Mouse (Mus musculus) intestine, postnatal 0 days (tissue): Measurements from ENCODE around the gene Patl2. TPM values are rescaled to one million over a fixed set of nuclear protein-coding genes. Genes with fewer than 3 reads are reported as not detected.

Experiments used
- ATAC-seq: fragments of 200-750 bp; cut with Nextera tagmentation; 2 replicates; pipeline ENCODE4 v1.8.0; 2017; ENCODE audit warnings: mild to moderate bottlenecking, moderate TSS enrichment, moderate library complexity
- H3K27ac ChIP-seq: fragments of 300-500 bp; sonication (generic); 2 replicates; pipeline ENCODE4 v1.5.1; 2014; ENCODE audit warnings: mild to moderate bottlenecking, low read depth, low read length, moderate library complexity
- H3K27me3 ChIP-seq: fragments of 300-500 bp; sonication (generic); replicated peaks from 2 replicates; pipeline ENCODE4 v1.6.1; 2014; ENCODE audit warnings: low read length, mixed read lengths; ENCODE audit not compliant: control insufficient read depth, insufficient read depth
- H3K36me3 ChIP-seq: fragments of 300-500 bp; sonication (generic); 2 replicates; pipeline ENCODE4 v1.6.1; 2014; ENCODE audit warnings: mild to moderate bottlenecking, moderate library complexity; ENCODE audit not compliant: control insufficient read depth, insufficient read depth
- H3K4me1 ChIP-seq: fragments of 300-500 bp; sonication (generic); replicated peaks from 2 replicates; pipeline ENCODE4 v1.6.1; 2014; ENCODE audit warnings: antibody characterized with exemption, low read length, mixed read lengths; ENCODE audit not compliant: control insufficient read depth, insufficient read depth
- H3K4me2 ChIP-seq: fragments of 300-500 bp; sonication (generic); replicated peaks from 2 replicates; pipeline ENCODE4 v1.6.1; 2014; ENCODE audit warnings: low read depth, mild to moderate bottlenecking, moderate library complexity
- H3K4me3 ChIP-seq: fragments of 300-500 bp; sonication (generic); 2 replicates; pipeline ENCODE4 v1.5.1; 2014; ENCODE audit warnings: low read depth, low read length
- H3K9ac ChIP-seq: fragments of 300-500 bp; sonication (generic); 2 replicates; pipeline ENCODE4 v1.6.1; 2014; ENCODE audit warnings: mild to moderate bottlenecking, low read depth, low read length
- H3K9me3 ChIP-seq: fragments of 300-500 bp; sonication (generic); 2 replicates; pipeline ENCODE4 v1.6.1; 2016; ENCODE audit warnings: mixed run types; ENCODE audit not compliant: control insufficient read depth
- CTCF ChIP-seq: sonication (generic); IDR thresholded peaks from 2 replicates; pipeline ENCODE4 v1.5.1; 2016; ENCODE audit warnings: low read depth, mild to moderate bottlenecking, control low read depth, antibody characterized with exemption, moderate library complexity
- WGBS: fragments of 180-500 bp; shearing (Covaris S2); extraction: QIAGEN DNeasy Blood & Tissue Kit; methylation state at CpG from one replicate; pipeline ENCODE4 v1.1.7; 2014; 5-methylcytosine and 5-hydroxymethylcytosine counted together
- polyA plus RNA-seq: library from polyadenylated mRNA; unstranded; fragments of >200 nt; fragmentation: Nextera tagmentation; extraction: Ambion mirVana; gene quantifications from 2 replicates; pipeline ENCODE4 v1.2.1, GENCODE M21; 2015

The Patl2 gene
- polyA plus RNA-seq, 1 experiment from 2014 or later = 0.04 TPM

DNA sequence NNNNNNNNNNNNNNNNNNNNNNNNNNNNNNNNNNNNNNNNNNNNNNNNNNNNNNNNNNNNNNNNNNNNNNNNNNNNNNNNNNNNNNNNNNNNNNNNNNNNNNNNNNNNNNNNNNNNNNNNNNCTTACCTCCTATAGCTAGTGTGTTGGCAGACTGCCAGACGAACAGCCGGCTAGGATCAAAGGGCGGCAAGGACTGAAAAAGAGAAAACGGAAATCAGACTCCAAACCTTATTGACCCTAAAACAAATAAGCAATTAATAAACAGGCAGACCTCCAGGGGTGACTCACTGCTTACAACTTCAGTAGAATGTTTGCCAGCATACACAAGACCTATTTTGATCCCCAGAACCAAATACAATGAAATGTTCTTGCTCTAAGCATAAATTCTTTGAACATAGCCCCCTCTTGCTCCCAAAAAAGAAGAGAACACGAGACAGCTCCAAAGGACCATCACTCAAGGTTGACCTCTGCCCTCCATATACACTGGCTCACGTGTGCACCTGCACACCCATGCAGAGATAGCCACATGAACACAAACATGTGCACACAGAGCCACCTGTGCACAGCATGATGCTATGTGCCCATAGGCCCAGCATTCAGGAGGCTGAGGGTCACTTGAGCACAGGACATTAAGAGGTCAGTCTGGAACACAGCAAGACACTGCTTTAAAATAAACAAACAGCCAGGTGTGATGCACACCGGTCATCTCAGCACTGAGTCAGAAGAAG, 104.1 kb downstream of the Patl2 start:
- H3K4me3 ChIP-seq = no peak overlapping the region
- no peak overlapping the region for H3K4me2 ChIP-seq
- H3K27ac ChIP-seq = no peak overlapping the region
- H3K9ac ChIP-seq = no peak overlapping the region
- H3K4me1 ChIP-seq = no peaks in the 10 kb centered on the region
- H3K9me3 ChIP-seq = no peaks in the 10 kb centered on the region
- H3K27me3 ChIP-seq = no peaks in the 10 kb centered on the region
- peaks cover 54% of the 10 kb centered on the region for H3K36me3 ChIP-seq
- no peak for TF ChIP-seq CTCF
- peak; percentile 83 for ATAC-seq
- 19% methylated on average over 7 of the region's 7 CpGs for WGBS

Other genes with a start within 250 kb of the Patl2 start
- 16.8 and 19.0 TPM in 2 replicates for gene Ctdspl2, start 230.2 kb downstream of the Patl2 start, polyA plus RNA-seq
- 0.07 TPM in 1 of 2 replicates, not detected in the other for gene Mageb3, start 230.1 kb downstream of the Patl2 start, polyA plus RNA-seq
- 7.8 and 7.9 TPM in 2 replicates for gene Eif3j1, start 157.6 kb downstream of the Patl2 start, polyA plus RNA-seq
- gene Spg11, start 67.8 kb downstream of the Patl2 start, polyA plus RNA-seq = 3.7 and 3.8 TPM in 2 replicates
- gene B2m, start 38.5 kb downstream of the Patl2 start, polyA plus RNA-seq = 2,008 and 2,179 TPM in 2 replicates
- 0.10 TPM in 1 of 2 replicates, not detected in the other for gene Trim69, start 25.5 kb downstream of the Patl2 start, polyA plus RNA-seq
- not detected in 2 replicates for gene Terb2, start 83 bp upstream of the Patl2 start, polyA plus RNA-seq
- 136 and 172 TPM in 2 replicates for gene Sord, start 48.6 kb upstream of the Patl2 start, polyA plus RNA-seq
- gene Duox2, start 112.3 kb upstream of the Patl2 start, polyA plus RNA-seq = 0.17 and 0.38 TPM in 2 replicates
- 0.83 and 1.5 TPM in 2 replicates for gene Duoxa2, start 112.7 kb upstream of the Patl2 start, polyA plus RNA-seq
- not detected in 2 replicates for gene Duoxa1, start 127.5 kb upstream of the Patl2 start, polyA plus RNA-seq
- 0.07 TPM in 1 of 2 replicates, not detected in the other for gene Duox1, start 129.5 kb upstream of the Patl2 start, polyA plus RNA-seq
- gene Shf, start 183.0 kb upstream of the Patl2 start, polyA plus RNA-seq = 1.8 and 2.0 TPM in 2 replicates
- gene Slc28a2, start 240.3 kb upstream of the Patl2 start, polyA plus RNA-seq = 67.7 and 75.5 TPM in 2 replicates